Mouse (Mus musculus): ENCODE results near the gene Mobp. TPM values are rescaled to one million over a fixed set of nuclear protein-coding genes. Genes with fewer than 3 reads are reported as not detected.

The Mobp gene
- polyA plus RNA-seq, 1 experiment from 2014 or later: 0.08 TPM

DNA sequence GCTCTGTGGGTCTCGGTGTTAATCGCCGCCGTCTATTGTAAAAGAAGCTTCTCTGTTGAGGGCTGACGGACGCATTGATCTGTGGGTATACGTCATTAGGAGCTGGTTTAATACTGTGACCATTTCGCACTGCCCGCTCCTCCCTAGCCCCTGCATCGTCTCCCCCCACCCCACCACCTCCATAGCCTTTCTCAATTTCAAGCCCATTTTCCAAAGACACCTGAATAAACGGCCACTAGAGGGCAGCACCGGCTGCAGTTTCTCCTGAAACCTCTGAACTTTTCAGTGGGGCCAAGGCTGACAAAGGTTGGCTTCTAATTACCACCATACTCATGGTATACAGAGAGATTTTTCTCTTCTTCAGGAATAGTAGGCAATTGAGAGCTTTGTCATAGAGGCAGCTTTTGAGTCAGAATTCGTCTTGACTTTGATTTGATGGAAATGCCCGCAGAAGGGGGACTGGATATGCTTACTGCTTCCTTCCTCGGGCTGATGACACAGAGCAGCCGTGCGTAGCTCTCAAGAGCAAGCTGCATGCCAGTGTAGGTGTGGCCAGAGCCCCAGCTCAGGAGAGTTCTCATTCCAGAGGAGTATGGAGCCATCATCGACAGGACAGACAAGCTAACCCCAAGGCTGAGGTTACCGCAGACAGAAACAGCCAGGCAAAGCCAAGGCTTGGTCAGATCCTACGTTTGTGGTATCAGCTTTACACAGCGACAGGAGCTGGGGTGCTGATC, 42.0 kb downstream of the Mobp start:
- H3K9ac ChIP-seq (ENCODE audit: low read depth, low read length): peak overlapping the region; percentile 50
- H3K4me3 ChIP-seq (ENCODE audit: low read depth, low read length): peak overlapping the region; percentile 27
- WGBS: 28% methylated on average over 21 of the region's 21 CpGs
- peak; percentile 88 for DNase-seq (ENCODE audit: low spot score)
- no peaks in the 10 kb centered on the region for H3K9me3 ChIP-seq (ENCODE audit: control insufficient read depth, low read length)
- H3K27ac ChIP-seq (replicated peaks; ENCODE audit: low read depth, low read length): no peak overlapping the region
- no peaks in the 10 kb centered on the region for H3K36me3 ChIP-seq (ENCODE audit: control insufficient read depth, insufficient read depth, low read length)
- ATAC-seq (ENCODE audit: low read depth): peak; percentile 70
- H3K4me2 ChIP-seq (ENCODE audit: low read depth, low read length): peak overlapping the region; percentile 53
- no peaks in the 10 kb centered on the region for H3K4me1 ChIP-seq (ENCODE audit: control insufficient read depth, insufficient read depth, low read length)
- no peaks in the 10 kb centered on the region for H3K27me3 ChIP-seq (replicated peaks; ENCODE audit: control insufficient read depth, insufficient read depth, low read length)

DNA sequence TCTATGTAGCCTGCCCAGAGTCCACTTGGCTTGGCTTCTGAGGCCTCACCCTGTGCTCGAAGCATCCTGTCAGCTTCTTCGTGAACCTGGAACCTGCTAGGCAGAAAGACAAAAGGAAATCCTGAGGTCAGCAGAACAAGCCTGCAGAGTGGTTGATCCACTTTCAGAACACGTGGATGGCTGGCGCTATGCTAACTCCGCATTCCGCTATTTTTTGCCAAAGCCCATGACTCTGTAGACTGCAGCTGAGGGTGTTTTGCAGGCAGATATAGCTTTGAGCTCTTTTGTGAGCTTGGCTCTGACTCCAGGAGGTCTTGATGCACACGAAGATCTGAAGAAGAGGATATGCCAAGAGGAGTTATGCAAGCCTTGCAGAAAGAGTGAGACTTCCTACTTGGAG, 43.2 kb downstream of the Mobp start:
- no peak overlapping the region for H3K27ac ChIP-seq (replicated peaks; ENCODE audit: low read depth, low read length)
- no peaks in the 10 kb centered on the region for H3K4me1 ChIP-seq (ENCODE audit: control insufficient read depth, insufficient read depth, low read length)
- no peaks in the 10 kb centered on the region for H3K27me3 ChIP-seq (replicated peaks; ENCODE audit: control insufficient read depth, insufficient read depth, low read length)
- H3K4me3 ChIP-seq (ENCODE audit: low read depth, low read length): no peak overlapping the region
- WGBS: 70% methylated on average over 7 of the region's 7 CpGs
- ATAC-seq (ENCODE audit: low read depth) (no peak), DNase-seq (ENCODE audit: low spot score) (no peak)
- H3K4me2 ChIP-seq (ENCODE audit: low read depth, low read length): no peak overlapping the region
- no peak overlapping the region for H3K9ac ChIP-seq (ENCODE audit: low read depth, low read length)
- no peaks in the 10 kb centered on the region for H3K9me3 ChIP-seq (ENCODE audit: control insufficient read depth, low read length)
- H3K36me3 ChIP-seq (ENCODE audit: control insufficient read depth, insufficient read depth, low read length): no peaks in the 10 kb centered on the region

DNA sequence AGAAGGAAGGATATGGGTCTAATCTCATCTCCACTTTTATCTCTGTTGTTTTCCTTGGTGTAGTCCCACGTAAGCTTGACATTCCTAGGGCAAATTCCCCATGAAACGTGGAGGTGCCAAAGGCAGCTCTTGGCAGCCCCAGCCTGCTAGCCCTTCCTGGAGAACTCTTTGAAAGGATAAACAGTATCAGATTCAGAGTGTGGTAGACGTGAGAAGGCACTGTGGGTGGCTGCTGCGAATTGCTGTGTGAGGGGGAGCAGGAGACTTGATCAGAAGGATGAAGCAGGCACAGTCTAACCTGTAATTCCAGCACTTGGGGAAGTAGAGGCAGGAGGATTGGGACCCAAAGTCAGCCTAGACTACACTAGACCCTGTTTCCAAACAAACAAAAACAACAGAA, 51.4 kb downstream of the Mobp start:
- WGBS: 58% methylated on average over 4 of the region's 4 CpGs
- no peak overlapping the region for H3K27ac ChIP-seq (replicated peaks; ENCODE audit: low read depth, low read length)
- DNase-seq (ENCODE audit: low spot score): no peak
- H3K4me1 ChIP-seq (ENCODE audit: control insufficient read depth, insufficient read depth, low read length): no peaks in the 10 kb centered on the region
- H3K36me3 ChIP-seq (ENCODE audit: control insufficient read depth, insufficient read depth, low read length): no peaks in the 10 kb centered on the region
- no peak overlapping the region for H3K9ac ChIP-seq (ENCODE audit: low read depth, low read length)
- no peaks in the 10 kb centered on the region for H3K9me3 ChIP-seq (ENCODE audit: control insufficient read depth, low read length)
- ATAC-seq (ENCODE audit: low read depth): no peak
- no peaks in the 10 kb centered on the region for H3K27me3 ChIP-seq (replicated peaks; ENCODE audit: control insufficient read depth, insufficient read depth, low read length)
- H3K4me3 ChIP-seq (ENCODE audit: low read depth, low read length): no peak overlapping the region
- H3K4me2 ChIP-seq (ENCODE audit: low read depth, low read length): no peak overlapping the region

DNA sequence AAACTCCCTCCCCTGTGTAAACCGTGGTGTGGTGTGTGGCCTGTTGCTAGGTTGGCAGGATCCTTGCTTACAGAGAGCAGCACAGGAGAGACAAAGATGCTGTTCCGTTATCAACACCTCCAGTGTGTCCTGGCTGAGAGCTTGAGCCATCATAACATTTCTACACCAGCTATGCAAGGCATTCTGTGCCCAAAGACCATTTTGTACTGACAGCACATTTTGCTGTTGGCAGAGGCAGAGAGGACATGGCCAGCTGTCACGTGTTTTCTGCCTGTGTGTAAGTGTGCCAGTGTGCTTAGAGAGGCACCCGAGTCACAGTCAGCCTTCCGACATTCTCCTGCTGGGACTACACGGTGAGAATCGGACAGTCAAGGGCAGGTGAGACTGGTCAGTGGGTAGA, 52.2 kb downstream of the Mobp start:
- H3K4me2 ChIP-seq (ENCODE audit: low read depth, low read length): no peak overlapping the region
- no peaks in the 10 kb centered on the region for H3K4me1 ChIP-seq (ENCODE audit: control insufficient read depth, insufficient read depth, low read length)
- no peaks in the 10 kb centered on the region for H3K36me3 ChIP-seq (ENCODE audit: control insufficient read depth, insufficient read depth, low read length)
- ATAC-seq (ENCODE audit: low read depth) (no peak), DNase-seq (ENCODE audit: low spot score) (no peak)
- H3K27ac ChIP-seq (replicated peaks; ENCODE audit: low read depth, low read length): no peak overlapping the region
- H3K27me3 ChIP-seq (replicated peaks; ENCODE audit: control insufficient read depth, insufficient read depth, low read length): no peaks in the 10 kb centered on the region
- no peaks in the 10 kb centered on the region for H3K9me3 ChIP-seq (ENCODE audit: control insufficient read depth, low read length)
- H3K9ac ChIP-seq (ENCODE audit: low read depth, low read length): no peak overlapping the region
- no peak overlapping the region for H3K4me3 ChIP-seq (ENCODE audit: low read depth, low read length)
- 81% methylated on average over 7 of the region's 7 CpGs for WGBS

DNA sequence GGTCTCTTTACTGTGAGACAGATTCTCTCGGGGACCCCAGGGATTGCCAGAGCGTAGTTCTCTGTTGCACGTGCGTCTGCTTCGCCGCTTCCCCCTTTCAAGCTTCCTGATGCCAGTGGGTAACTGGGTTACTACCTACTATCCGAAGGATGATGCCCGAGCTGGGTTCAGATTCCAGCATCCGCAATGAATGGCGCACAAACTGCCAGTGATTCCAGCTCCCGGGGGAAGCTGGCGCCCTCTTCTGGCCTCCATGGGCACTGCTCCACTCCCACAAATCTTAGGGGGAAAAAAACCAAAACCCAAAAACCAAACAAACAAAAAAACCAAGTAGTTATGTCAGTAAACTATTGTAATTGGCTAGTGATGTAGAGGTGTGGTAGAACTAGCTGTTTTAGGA, 53.2 kb downstream of the Mobp start:
- Histone ChIP-seq H3K27me3 (replicated peaks; ENCODE audit: control insufficient read depth, insufficient read depth, low read length) (no peaks in the 10 kb centered on the region), H3K4me2 (ENCODE audit: low read depth, low read length) (no peak overlapping the region), H3K36me3 (ENCODE audit: control insufficient read depth, insufficient read depth, low read length) (no peaks in the 10 kb centered on the region), H3K9ac (ENCODE audit: low read depth, low read length) (no peak overlapping the region), H3K27ac (replicated peaks; ENCODE audit: low read depth, low read length) (no peak overlapping the region), H3K4me3 (ENCODE audit: low read depth, low read length) (no peak overlapping the region), H3K4me1 (ENCODE audit: control insufficient read depth, insufficient read depth, low read length) (0 out of 2 replicates have a peak, but pooled peaks cover 5% of the 10 kb centered on the region), H3K9me3 (ENCODE audit: control insufficient read depth, low read length) (no peaks in the 10 kb centered on the region)
- 28% methylated on average over 12 of the region's 12 CpGs for WGBS
- DNase-seq (ENCODE audit: low spot score): no peak
- ATAC-seq (ENCODE audit: low read depth): no peak

DNA sequence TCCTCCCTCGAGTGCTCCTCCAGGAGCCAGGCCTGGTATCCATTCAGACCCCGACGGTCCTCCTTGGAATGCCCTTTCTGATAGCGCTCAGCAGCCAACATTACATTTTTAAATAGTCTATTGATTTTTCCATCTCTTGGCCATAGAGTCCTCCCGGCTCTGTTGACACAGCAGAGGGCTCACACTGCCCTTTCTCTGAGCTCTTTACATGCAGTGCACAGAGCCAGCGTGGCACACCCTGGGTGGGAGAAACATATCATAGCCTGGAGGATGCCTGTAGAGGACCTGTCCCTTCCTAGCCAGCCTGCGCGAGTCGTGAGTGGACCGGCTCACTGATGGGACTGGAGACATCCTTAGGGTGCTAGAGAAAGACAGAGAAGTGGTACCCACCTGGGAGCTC, 54.4 kb downstream of the Mobp start:
- no peak for DNase-seq (ENCODE audit: low spot score)
- no peak for ATAC-seq (ENCODE audit: low read depth)

DNA sequence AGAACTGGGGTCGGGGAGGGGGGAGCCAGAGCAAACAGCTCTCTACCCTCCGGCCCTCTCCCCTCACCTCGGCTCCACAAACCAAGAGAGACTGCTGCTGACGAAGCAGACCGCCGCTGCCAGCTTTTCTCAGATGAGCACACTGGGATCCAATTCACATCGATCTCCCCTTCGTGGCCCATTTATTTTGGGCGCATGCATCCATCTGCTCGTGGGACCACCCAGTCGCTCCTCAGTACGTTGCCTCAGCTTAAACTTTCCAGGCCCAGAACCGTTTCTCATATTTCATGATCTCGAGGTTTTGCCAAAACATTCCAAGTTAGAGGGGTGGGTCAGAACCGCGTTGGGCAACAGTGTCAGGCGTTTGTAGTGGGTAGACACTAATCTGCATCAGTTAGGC, 57.4 kb downstream of the Mobp start:
- 45% methylated on average over 16 of the region's 17 CpGs for WGBS
- ATAC-seq (ENCODE audit: low read depth) (peak; percentile 47), DNase-seq (ENCODE audit: low spot score) (peak; percentile 72)
- H3K4me1 ChIP-seq (ENCODE audit: control insufficient read depth, insufficient read depth, low read length): 0 out of 2 replicates have a peak, but pooled peaks cover 5% of the 10 kb centered on the region
- no peak overlapping the region for H3K4me2 ChIP-seq (ENCODE audit: low read depth, low read length)
- no peaks in the 10 kb centered on the region for H3K9me3 ChIP-seq (ENCODE audit: control insufficient read depth, low read length)
- peak overlapping the region; percentile 55; the same call in 1 of the 2 replicates for H3K27ac ChIP-seq (replicated peaks; ENCODE audit: low read depth, low read length)
- 0 out of 2 replicates have a peak overlapping the region, but pooled peaks have one; percentile 14 for H3K9ac ChIP-seq (ENCODE audit: low read depth, low read length)
- H3K36me3 ChIP-seq (ENCODE audit: control insufficient read depth, insufficient read depth, low read length): no peaks in the 10 kb centered on the region
- H3K27me3 ChIP-seq (replicated peaks; ENCODE audit: control insufficient read depth, insufficient read depth, low read length): no peaks in the 10 kb centered on the region
- no peak overlapping the region for H3K4me3 ChIP-seq (ENCODE audit: low read depth, low read length)

More for the DNA sequence above, 54.4 kb downstream of the Mobp start:
- no peaks in the 10 kb centered on the region for H3K9me3 ChIP-seq (ENCODE audit: control insufficient read depth, low read length)
- no peak overlapping the region for H3K4me2 ChIP-seq (ENCODE audit: low read depth, low read length)
- H3K27ac ChIP-seq (replicated peaks; ENCODE audit: low read depth, low read length): no peak overlapping the region
- H3K4me1 ChIP-seq (ENCODE audit: control insufficient read depth, insufficient read depth, low read length): 0 out of 2 replicates have a peak, but pooled peaks cover 5% of the 10 kb centered on the region
- no peak overlapping the region for H3K4me3 ChIP-seq (ENCODE audit: low read depth, low read length)
- no peaks in the 10 kb centered on the region for H3K27me3 ChIP-seq (replicated peaks; ENCODE audit: control insufficient read depth, insufficient read depth, low read length)
- no peak overlapping the region for H3K9ac ChIP-seq (ENCODE audit: low read depth, low read length)
- WGBS: 83% methylated on average over 10 of the region's 10 CpGs
- no peaks in the 10 kb centered on the region for H3K36me3 ChIP-seq (ENCODE audit: control insufficient read depth, insufficient read depth, low read length)

DNA sequence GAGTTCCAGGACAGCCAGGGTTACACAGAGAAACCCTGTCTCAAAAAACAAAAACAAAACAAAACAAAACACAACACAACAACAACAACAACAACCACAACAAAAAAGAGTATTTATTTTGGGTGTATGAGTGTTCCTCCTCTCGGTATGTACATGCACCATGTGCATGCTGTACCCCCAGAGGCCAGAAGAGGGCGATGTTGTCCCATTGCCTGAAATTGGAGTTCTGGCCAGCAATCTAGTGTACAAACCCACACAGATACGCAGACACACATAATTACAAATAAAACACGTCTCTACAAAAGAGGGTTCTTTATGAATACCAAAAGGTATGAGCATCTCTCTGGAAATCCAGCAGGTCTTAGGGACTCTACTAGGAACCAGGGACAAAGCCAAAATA, 60.6 kb downstream of the Mobp start:
- no peak overlapping the region for H3K4me3 ChIP-seq (ENCODE audit: low read depth, low read length)
- no peaks in the 10 kb centered on the region for H3K36me3 ChIP-seq (ENCODE audit: control insufficient read depth, insufficient read depth, low read length)
- H3K9ac ChIP-seq (ENCODE audit: low read depth, low read length): no peak overlapping the region
- 0 out of 2 replicates have a peak, but pooled peaks cover 5% of the 10 kb centered on the region for H3K4me1 ChIP-seq (ENCODE audit: control insufficient read depth, insufficient read depth, low read length)
- no peaks in the 10 kb centered on the region for H3K9me3 ChIP-seq (ENCODE audit: control insufficient read depth, low read length)
- no peak overlapping the region for H3K27ac ChIP-seq (replicated peaks; ENCODE audit: low read depth, low read length)
- H3K27me3 ChIP-seq (replicated peaks; ENCODE audit: control insufficient read depth, insufficient read depth, low read length): no peaks in the 10 kb centered on the region
- WGBS: 76% methylated on average over 4 of the region's 4 CpGs
- DNase-seq (ENCODE audit: low spot score) (no peak), ATAC-seq (ENCODE audit: low read depth) (no peak)
- H3K4me2 ChIP-seq (ENCODE audit: low read depth, low read length): no peak overlapping the region

DNA sequence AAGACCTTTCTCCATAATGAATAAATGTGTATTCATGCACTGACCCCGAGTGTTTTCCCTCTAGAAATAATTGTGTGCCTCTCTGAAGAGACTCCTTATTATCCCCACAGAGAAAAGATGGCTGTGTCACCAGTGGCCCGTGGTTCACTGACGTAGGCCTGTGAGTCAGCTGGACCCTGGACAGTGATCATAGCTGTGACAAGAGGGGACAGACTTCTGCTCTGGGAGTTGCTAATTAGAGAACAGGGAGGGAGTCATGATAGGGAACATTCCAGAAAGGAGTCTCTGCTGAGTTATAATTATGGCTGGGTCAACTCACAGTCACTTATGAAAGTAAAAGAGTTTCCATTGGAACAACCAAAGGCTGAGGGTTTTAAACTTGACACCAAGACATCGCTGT, 61.4 kb downstream of the Mobp start:
- H3K4me3 ChIP-seq (ENCODE audit: low read depth, low read length): no peak overlapping the region
- DNase-seq (ENCODE audit: low spot score) (no peak), ATAC-seq (ENCODE audit: low read depth) (no peak)
- no peaks in the 10 kb centered on the region for H3K27me3 ChIP-seq (replicated peaks; ENCODE audit: control insufficient read depth, insufficient read depth, low read length)
- H3K36me3 ChIP-seq (ENCODE audit: control insufficient read depth, insufficient read depth, low read length): no peaks in the 10 kb centered on the region
- 72% methylated on average over 4 of the region's 4 CpGs for WGBS
- H3K4me1 ChIP-seq (ENCODE audit: control insufficient read depth, insufficient read depth, low read length): 0 out of 2 replicates have a peak, but pooled peaks cover 5% of the 10 kb centered on the region
- H3K9me3 ChIP-seq (ENCODE audit: control insufficient read depth, low read length): no peaks in the 10 kb centered on the region
- H3K27ac ChIP-seq (replicated peaks; ENCODE audit: low read depth, low read length): no peak overlapping the region
- H3K4me2 ChIP-seq (ENCODE audit: low read depth, low read length): no peak overlapping the region
- no peak overlapping the region for H3K9ac ChIP-seq (ENCODE audit: low read depth, low read length)

Measured in embryonic facial prominence, embryonic 14.5 days (tissue).